27 mouse cellular contexts compared by ENCODE assay signal in the genomic region with DNA sequence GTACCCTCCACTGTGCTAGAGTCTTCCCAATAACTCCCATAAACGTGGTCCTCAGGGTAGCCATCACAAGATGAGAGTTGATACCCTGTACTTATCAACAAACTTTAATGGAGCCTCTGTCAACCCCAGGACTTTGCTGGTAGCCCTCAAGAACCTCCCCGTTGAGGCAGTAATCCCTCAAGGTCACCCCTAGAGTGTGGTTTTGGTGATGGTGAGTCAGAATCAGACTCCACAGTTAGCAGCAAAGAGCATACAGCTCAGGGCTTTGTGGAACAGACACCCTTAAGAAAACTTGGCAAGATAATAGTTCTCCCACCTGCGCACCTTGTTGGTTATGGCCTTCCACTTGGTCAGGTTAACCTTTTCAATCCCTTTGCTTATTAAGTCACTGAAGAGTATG. TPM values are rescaled to one million over a fixed set of nuclear protein-coding genes. Genes with fewer than 3 reads are reported as not detected.
DNase-seq lines count a peak whose midpoint lies in the region; TF ChIP-seq lines count a peak whose summit lies in the region.
"Had no signal": no experiment of that assay in that cellular context is flagged by ENCODE, and none has a peak within 500 bp of the region (broad histone marks: within the 10 kb centered on the region; RNA-seq: fewer than 3 reads in every experiment).

No protein-coding gene starts in this region.

- H3K36me3 ChIP-seq in testis, adult 2 months (ENCODE audit: control insufficient read depth, insufficient read depth, low read length) = no peaks in the 10 kb centered on the region
- H3K36me3 ChIP-seq: G1E had no signal

- DNase-seq in adrenal gland, adult 2 months = peak; percentile 43
- no peak for DNase-seq in adrenal gland, adult 18-20 months (ENCODE audit: low spot score in 2 of 2)
- DNase-seq in adrenal gland, postnatal 14 days = peak; percentile 27
- DNase-seq in adrenal gland, postnatal 10 days = no peak
- DNase-seq in testis, postnatal 10 days (ENCODE audit: low spot score) = no peak
- DNase-seq in 416B (ENCODE audit: low read depth) = peak; percentile 69
- DNase-seq in left cerebral cortex, postnatal 14 days (ENCODE audit: low spot score in 2 of 2) = no peak
- DNase-seq: adrenal gland, adult 8-10 months; cerebellum, adult 11 months; cerebellum, adult 11-12 months; cerebellum, adult 18-20 months; cerebellum, adult 2 months; cerebellum, adult 8-10 months; cerebellum, adult 9-10 months; cerebellum, adult 9-11 months had no signal

- H3K4me1 ChIP-seq in testis, adult 2 months (ENCODE audit: control insufficient read depth, insufficient read depth, low read length) = no peaks in the 10 kb centered on the region

- TF ChIP-seq POLR2A in testis, adult 2 months (IDR thresholded peaks at IDR 0.05; ENCODE audit: control insufficient read depth, low read depth, low read length) = no peak

- H3K27ac ChIP-seq in testis, adult 2 months (ENCODE audit: control insufficient read depth, insufficient read depth, low read depth, low read length) = no peak overlapping the region

- no peak for TF ChIP-seq CTCF in testis, adult 2 months (IDR thresholded peaks at IDR 0.05; ENCODE audit: control insufficient read depth, insufficient read depth, insufficient replicate concordance, low read depth, low read length)

- H3K27me3 ChIP-seq in testis, adult 2 months (ENCODE audit: control insufficient read depth, insufficient read depth, low read length) = no peaks in the 10 kb centered on the region
- H3K27me3 ChIP-seq: CH12.LX, Patski had no signal

- intact Hi-C loops in left cerebral cortex, postnatal 14 days (cut with DNase I) = no loop called here

- peak overlapping the region; percentile 75 for H3K4me3 ChIP-seq in testis, adult 2 months (ENCODE audit: control insufficient read depth, low read depth, low read length)

RNA-seq across cellular contexts. Expression of gene Fam243, which starts 0.9 kb away (rescaled TPM):
- not detected for total RNA-seq in adrenal gland, adult 2 months (2021)
- not detected in 2 replicates for polyA plus RNA-seq in adrenal gland, adult 2 months (2012; rRNA removed)
- not detected for total RNA-seq in adrenal gland, adult 18-20 months (2021)
- not detected in 2 replicates for total RNA-seq in adrenal gland, postnatal 14 days (2021)
- not detected for total RNA-seq in adrenal gland, postnatal 10 days (2021)
- polyA plus RNA-seq in testis, adult 2 months (2012; rRNA removed) = 102 and 108 TPM in 2 replicates
- not detected for total RNA-seq in left cerebral cortex, postnatal 14 days (2021)
- total RNA-seq: adrenal gland, postnatal 25 days; adrenal gland, postnatal 36 days; CH12.LX; ES-E14; MEL had no signal
- polyA plus RNA-seq: activated CD4-positive, CD25-positive, alpha-beta regulatory T cell, adult 4 months; C2C12; CD4-positive, CD25-positive, alpha-beta regulatory T cell, adult 4 months; cerebellum, adult 2 months; G1E had no signal

RNA-seq across cellular contexts. Expression of gene Smim11, which starts 19.3 kb away (rescaled TPM):
- total RNA-seq in adrenal gland, adult 2 months (2021) = 10 to 100 TPM; 69.5 to 72.8 TPM
- polyA plus RNA-seq in adrenal gland, adult 2 months (2012; rRNA removed) = 75.0 and 78.7 TPM in 2 replicates
- 10 to 100 TPM; 61.5 TPM for total RNA-seq in adrenal gland, adult 18-20 months (2021)
- total RNA-seq in adrenal gland, postnatal 14 days (2021) = 63.6 and 68.8 TPM in 2 replicates
- 10 to 100 TPM; 50.7 to 53.0 TPM for total RNA-seq in adrenal gland, postnatal 10 days (2021)
- 4.7 and 7.7 TPM in 2 replicates for polyA plus RNA-seq in testis, adult 2 months (2012; rRNA removed)
- 10 to 100 TPM; 13.4 to 15.3 TPM for total RNA-seq in left cerebral cortex, postnatal 14 days (2021)

RNA-seq across cellular contexts. Expression of gene Kcne2, which starts 28.2 kb away (rescaled TPM):
- not detected for total RNA-seq in adrenal gland, adult 2 months (2021)
- not detected in 2 replicates for polyA plus RNA-seq in adrenal gland, adult 2 months (2012; rRNA removed)
- total RNA-seq in adrenal gland, adult 18-20 months (2021) = not detected
- total RNA-seq in adrenal gland, postnatal 14 days (2021) = not detected in 2 replicates
- total RNA-seq in adrenal gland, postnatal 10 days (2021) = not detected
- polyA plus RNA-seq in testis, adult 2 months (2012; rRNA removed) = 0.11 and 0.16 TPM in 2 replicates
- total RNA-seq in left cerebral cortex, postnatal 14 days (2021) = under 1 TPM; 0.42 to 0.66 TPM
- total RNA-seq: adrenal gland, adult 8-10 months; adrenal gland, postnatal 25 days; adrenal gland, postnatal 4 days; CH12.LX; ES-E14; MEL had no signal
- polyA plus RNA-seq: activated CD4-positive, CD25-positive, alpha-beta regulatory T cell, adult 4 months; C2C12; CD4-positive, CD25-positive, alpha-beta regulatory T cell, adult 4 months; G1E; Patski had no signal

RNA-seq across cellular contexts. Expression of gene Kcne1, which starts 38.9 kb away (rescaled TPM):
- total RNA-seq in adrenal gland, adult 2 months (2021) = under 1 TPM in 1 of 2 experiments, not detected in 1; 0.17 TPM
- polyA plus RNA-seq in adrenal gland, adult 2 months (2012; rRNA removed) = 0.41 TPM in 1 of 2 replicates, not detected in the other
- not detected for total RNA-seq in adrenal gland, adult 18-20 months (2021)
- total RNA-seq in adrenal gland, postnatal 14 days (2021) = not detected in 2 replicates
- total RNA-seq in adrenal gland, postnatal 10 days (2021) = not detected
- 0.32 and 0.49 TPM in 2 replicates for polyA plus RNA-seq in testis, adult 2 months (2012; rRNA removed)
- total RNA-seq in left cerebral cortex, postnatal 14 days (2021) = not detected
- total RNA-seq: adrenal gland, adult 8-10 months; adrenal gland, postnatal 25 days; adrenal gland, postnatal 36 days; ES-E14; MEL had no signal
- polyA plus RNA-seq: activated CD4-positive, CD25-positive, alpha-beta regulatory T cell, adult 4 months; CD4-positive, CD25-positive, alpha-beta regulatory T cell, adult 4 months; G1E; Patski had no signal

Comparison
In these comparisons a context has a peak if more than half of its experiments do, and no peak if none do; other contexts are left out.
1. DNase-seq: peak in adrenal gland, adult 2 months (single experiment), adrenal gland, postnatal 14 days (single experiment) and 416B (single experiment); none in adrenal gland, adult 18-20 months (0 of 2), adrenal gland, postnatal 10 days (single experiment), testis, postnatal 10 days (single experiment) and left cerebral cortex, postnatal 14 days (0 of 2).